Mouse (Mus musculus): Measurements from ENCODE around the gene Ccdc6. TPM values are rescaled to one million over a fixed set of nuclear protein-coding genes. Genes with fewer than 3 reads are reported as not detected.

The Ccdc6 gene
- total and polyA plus RNA-seq, 3 experiments, result 21.1 to 93.8 (median 22.2) TPM

DNA sequence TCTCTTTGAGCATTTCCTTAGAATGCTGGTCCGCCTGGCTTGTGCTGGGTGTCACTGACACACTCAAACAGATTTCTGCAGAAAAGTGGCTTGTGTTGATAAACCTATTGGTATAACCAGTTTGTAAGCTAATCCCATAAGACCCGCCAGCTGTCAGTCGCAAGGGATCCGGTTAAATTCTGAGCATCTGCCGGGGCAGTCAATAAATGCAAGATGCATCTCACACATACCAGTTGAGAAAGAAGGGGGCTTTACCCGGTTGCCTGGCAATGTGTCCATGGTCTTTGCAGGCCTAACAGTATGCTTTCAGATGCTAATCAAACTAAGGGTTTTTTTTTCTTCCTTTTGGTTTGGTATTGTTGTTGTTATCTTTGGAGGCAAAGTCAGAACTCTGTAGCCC, 42.4 kb downstream of the Ccdc6 start:
- TF ChIP-seq GATA2 (IDR thresholded peaks at IDR 0.05; ENCODE audit: borderline replicate concordance, low read depth, low read length), result no peak
- no peak for TF ChIP-seq TAL1 (conservative IDR thresholded peaks at IDR 0.05; ENCODE audit: low read depth, low read length)
- TF ChIP-seq POLR2AphosphoS5 (IDR thresholded peaks at IDR 0.05; ENCODE audit: insufficient replicate concordance, low read depth, low read length), result no peak
- TF ChIP-seq CTCF (IDR thresholded peaks at IDR 0.05; ENCODE audit: low read depth, low read length), result no peak
- TF ChIP-seq GATA1 (IDR thresholded peaks at IDR 0.05; ENCODE audit: borderline replicate concordance, low read length), result no peak
- Histone ChIP-seq H3K4me3 (ENCODE audit: low read depth, low read length) (no peak overlapping the region), H3K4me1 (ENCODE audit: insufficient read depth, low read depth, low read length) (peaks cover 37% of the 10 kb centered on the region), H3K36me3 (replicated peaks) (peaks cover 64% of the 10 kb centered on the region), H3K27me3 (ENCODE audit: insufficient read depth, low read length) (no peaks in the 10 kb centered on the region), H3K9me3 (replicated peaks) (no peaks in the 10 kb centered on the region)
- ATAC-seq (ENCODE audit: extremely low read depth, insufficient number of reproducible peaks, low FRiP score, poor library complexity, severe bottlenecking) (no peak), DNase-seq (ENCODE audit: low spot score) (no peak)

DNA sequence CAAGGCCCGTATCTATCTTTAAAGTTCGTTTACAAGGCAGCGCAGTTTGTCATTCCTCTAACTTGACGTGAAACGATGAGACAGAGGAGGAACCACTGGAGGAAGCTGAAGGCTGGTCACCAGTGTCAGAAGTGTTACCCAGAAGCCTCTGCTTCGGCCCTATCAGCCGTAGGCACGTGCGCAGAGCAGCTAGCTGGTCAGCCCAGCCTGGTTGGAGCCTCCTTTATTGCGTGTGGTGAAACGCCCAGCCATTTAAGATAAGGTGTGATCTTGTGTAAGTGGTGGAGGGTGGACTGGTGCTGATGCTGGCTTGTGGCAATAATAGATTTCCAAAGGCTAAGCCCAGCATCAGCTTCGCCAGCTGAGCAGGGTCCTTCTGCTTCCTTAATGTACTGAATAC, 43.5 kb downstream of the Ccdc6 start:
- Histone ChIP-seq H3K9me3 (replicated peaks) (no peaks in the 10 kb centered on the region), H3K4me1 (ENCODE audit: insufficient read depth, low read depth, low read length) (peaks cover 32% of the 10 kb centered on the region), H3K27me3 (ENCODE audit: insufficient read depth, low read length) (no peaks in the 10 kb centered on the region), H3K36me3 (replicated peaks) (peaks cover 65% of the 10 kb centered on the region), H3K4me3 (ENCODE audit: low read depth, low read length) (no peak overlapping the region)
- TF ChIP-seq POLR2AphosphoS5 (IDR thresholded peaks at IDR 0.05; ENCODE audit: insufficient replicate concordance, low read depth, low read length) (no peak), TAL1 (conservative IDR thresholded peaks at IDR 0.05; ENCODE audit: low read depth, low read length) (no peak), CTCF (IDR thresholded peaks at IDR 0.05; ENCODE audit: low read depth, low read length) (no peak), GATA1 (IDR thresholded peaks at IDR 0.05; ENCODE audit: borderline replicate concordance, low read length) (no peak), GATA2 (IDR thresholded peaks at IDR 0.05; ENCODE audit: borderline replicate concordance, low read depth, low read length) (no peak)
- ATAC-seq (ENCODE audit: extremely low read depth, insufficient number of reproducible peaks, low FRiP score, poor library complexity, severe bottlenecking) (no peak), DNase-seq (ENCODE audit: low spot score) (no peak)

DNA sequence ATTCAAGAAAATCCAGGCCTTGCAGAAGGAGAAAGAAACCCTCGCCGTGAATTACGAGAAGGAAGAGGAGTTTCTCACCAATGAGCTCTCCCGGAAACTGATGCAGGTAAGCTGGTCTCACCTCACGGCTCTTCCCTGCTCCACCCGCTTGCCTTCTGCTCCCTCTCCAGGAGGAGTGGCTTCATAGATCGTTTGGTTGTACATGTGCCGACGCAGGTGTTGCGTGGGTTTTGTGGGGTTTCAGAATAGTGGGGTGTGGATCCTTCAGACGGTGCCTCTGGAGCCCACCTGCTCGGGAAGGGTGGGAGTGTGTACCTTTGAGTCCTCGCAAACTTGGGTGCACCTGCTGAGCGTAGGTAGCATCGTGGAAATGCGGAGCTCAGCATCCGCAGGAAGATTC, 45.7 kb downstream of the Ccdc6 start:
- ATAC-seq (ENCODE audit: extremely low read depth, insufficient number of reproducible peaks, low FRiP score, poor library complexity, severe bottlenecking) (no peak), DNase-seq (ENCODE audit: low spot score) (no peak)
- Histone ChIP-seq H3K9me3 (replicated peaks) (peaks cover 2% of the 10 kb centered on the region; the same call in 1 of the 2 replicates), H3K4me1 (ENCODE audit: insufficient read depth, low read depth, low read length) (peaks cover 28% of the 10 kb centered on the region), H3K27me3 (ENCODE audit: insufficient read depth, low read length) (no peaks in the 10 kb centered on the region), H3K4me3 (ENCODE audit: low read depth, low read length) (no peak overlapping the region), H3K36me3 (replicated peaks) (peaks cover 83% of the 10 kb centered on the region)
- TF ChIP-seq TAL1 (conservative IDR thresholded peaks at IDR 0.05; ENCODE audit: low read depth, low read length) (no peak), CTCF (IDR thresholded peaks at IDR 0.05; ENCODE audit: low read depth, low read length) (no peak), GATA2 (IDR thresholded peaks at IDR 0.05; ENCODE audit: borderline replicate concordance, low read depth, low read length) (no peak), POLR2AphosphoS5 (IDR thresholded peaks at IDR 0.05; ENCODE audit: insufficient replicate concordance, low read depth, low read length) (no peak), GATA1 (IDR thresholded peaks at IDR 0.05; ENCODE audit: borderline replicate concordance, low read length) (no peak)

DNA sequence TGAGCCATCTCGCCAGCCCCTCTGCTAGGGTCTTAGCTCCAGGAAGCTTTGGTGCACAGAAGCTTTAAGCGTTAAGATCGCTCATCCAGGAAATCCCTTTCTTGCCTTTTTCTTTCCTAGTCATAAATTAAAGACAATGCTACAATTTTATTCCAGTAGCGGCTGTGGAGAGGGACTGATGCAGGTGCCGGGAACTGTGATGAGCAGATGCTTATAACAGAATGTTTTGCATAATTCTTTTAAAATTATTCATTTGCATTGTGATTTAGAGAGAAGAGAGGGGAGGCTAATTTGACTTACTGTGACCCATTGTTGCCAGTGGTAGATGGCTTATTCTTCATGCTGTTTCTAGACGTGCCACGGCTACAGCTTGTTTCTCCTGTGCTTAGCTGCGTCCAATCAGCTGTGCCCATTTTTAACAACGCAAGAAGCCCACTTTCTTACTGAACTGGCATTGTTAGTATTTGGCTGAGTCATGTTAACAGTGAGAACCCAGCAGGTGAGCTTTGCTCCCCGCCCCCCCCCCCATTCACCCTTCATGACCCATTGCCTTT, 47.2 kb downstream of the Ccdc6 start:
- peaks cover 15% of the 10 kb centered on the region for H3K4me1 ChIP-seq (ENCODE audit: insufficient read depth, low read depth, low read length)

DNA sequence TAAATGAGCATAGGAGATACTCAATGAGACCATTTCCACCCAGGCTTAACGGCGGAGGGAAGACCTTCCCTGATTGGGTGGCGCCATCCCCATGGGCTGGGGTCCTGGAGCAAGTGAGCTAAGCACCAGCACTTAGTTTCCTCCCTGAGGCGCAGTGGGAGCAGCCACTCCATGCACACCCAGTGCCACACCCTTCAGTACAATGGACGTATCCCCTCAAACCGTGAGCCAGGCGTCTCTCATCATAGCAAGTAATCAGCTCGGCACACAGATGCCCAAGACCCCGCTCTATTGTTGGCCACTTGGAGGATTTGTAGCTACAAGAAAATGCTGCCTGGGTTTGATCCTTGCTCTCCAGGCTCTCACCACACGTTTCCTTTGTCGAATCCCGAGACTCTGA, 49.0 kb downstream of the Ccdc6 start:
- H3K9me3 ChIP-seq (replicated peaks), result peaks cover 2% of the 10 kb centered on the region; the same call in 1 of the 2 replicates
- peaks cover 93% of the 10 kb centered on the region for H3K36me3 ChIP-seq (replicated peaks)
- H3K4me1 ChIP-seq (ENCODE audit: insufficient read depth, low read depth, low read length), result peaks cover 4% of the 10 kb centered on the region
- no peak for DNase-seq (ENCODE audit: low spot score)
- no peak for ATAC-seq (ENCODE audit: extremely low read depth, insufficient number of reproducible peaks, low FRiP score, poor library complexity, severe bottlenecking)
- no peak overlapping the region for H3K4me3 ChIP-seq (ENCODE audit: low read depth, low read length)
- TF ChIP-seq TAL1 (conservative IDR thresholded peaks at IDR 0.05; ENCODE audit: low read depth, low read length) (no peak), POLR2AphosphoS5 (IDR thresholded peaks at IDR 0.05; ENCODE audit: insufficient replicate concordance, low read depth, low read length) (no peak), GATA1 (IDR thresholded peaks at IDR 0.05; ENCODE audit: borderline replicate concordance, low read length) (no peak), CTCF (IDR thresholded peaks at IDR 0.05; ENCODE audit: low read depth, low read length) (no peak), GATA2 (IDR thresholded peaks at IDR 0.05; ENCODE audit: borderline replicate concordance, low read depth, low read length) (no peak)
- H3K27me3 ChIP-seq (ENCODE audit: insufficient read depth, low read length), result no peaks in the 10 kb centered on the region

More for the DNA sequence above, 47.2 kb downstream of the Ccdc6 start:
- no peak overlapping the region for H3K4me3 ChIP-seq (ENCODE audit: low read depth, low read length)
- peaks cover 89% of the 10 kb centered on the region for H3K36me3 ChIP-seq (replicated peaks)
- H3K27me3 ChIP-seq (ENCODE audit: insufficient read depth, low read length), result no peaks in the 10 kb centered on the region
- peaks cover 2% of the 10 kb centered on the region; the same call in 1 of the 2 replicates for H3K9me3 ChIP-seq (replicated peaks)
- DNase-seq (ENCODE audit: low spot score) (no peak), ATAC-seq (ENCODE audit: extremely low read depth, insufficient number of reproducible peaks, low FRiP score, poor library complexity, severe bottlenecking) (no peak)
- TF ChIP-seq TAL1 (conservative IDR thresholded peaks at IDR 0.05; ENCODE audit: low read depth, low read length), result no peak
- no peak for TF ChIP-seq GATA1 (IDR thresholded peaks at IDR 0.05; ENCODE audit: borderline replicate concordance, low read length)
- no peak for TF ChIP-seq GATA2 (IDR thresholded peaks at IDR 0.05; ENCODE audit: borderline replicate concordance, low read depth, low read length)
- no peak for TF ChIP-seq POLR2AphosphoS5 (IDR thresholded peaks at IDR 0.05; ENCODE audit: insufficient replicate concordance, low read depth, low read length)
- no peak for TF ChIP-seq CTCF (IDR thresholded peaks at IDR 0.05; ENCODE audit: low read depth, low read length)

DNA sequence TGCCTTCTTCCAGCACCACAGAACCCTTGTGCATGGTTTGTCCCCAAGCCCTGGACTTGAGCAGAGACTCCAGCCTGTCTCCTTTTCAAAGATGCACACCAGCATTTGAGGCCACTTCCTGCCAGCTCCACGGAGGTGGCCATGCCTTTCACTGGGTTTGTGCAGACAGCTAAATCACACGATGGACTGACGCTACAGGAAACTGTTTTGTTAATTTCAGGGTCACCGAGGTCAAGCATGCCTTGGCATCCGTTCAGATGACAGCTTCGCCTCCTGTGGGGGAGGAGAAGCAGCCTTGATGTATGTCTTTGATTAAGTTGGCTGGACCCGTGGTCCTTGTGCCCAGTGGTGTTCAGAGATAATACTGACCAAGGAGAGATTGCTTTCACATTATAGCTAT, 52.2 kb downstream of the Ccdc6 start:
- ATAC-seq (ENCODE audit: extremely low read depth, insufficient number of reproducible peaks, low FRiP score, poor library complexity, severe bottlenecking) (no peak), DNase-seq (ENCODE audit: low spot score) (no peak)
- H3K9me3 ChIP-seq (replicated peaks), result peaks cover 2% of the 10 kb centered on the region; the same call in 1 of the 2 replicates
- TF ChIP-seq GATA2 (IDR thresholded peaks at IDR 0.05; ENCODE audit: borderline replicate concordance, low read depth, low read length), result no peak
- no peak for TF ChIP-seq TAL1 (conservative IDR thresholded peaks at IDR 0.05; ENCODE audit: low read depth, low read length)
- TF ChIP-seq GATA1 (IDR thresholded peaks at IDR 0.05; ENCODE audit: borderline replicate concordance, low read length), result no peak
- no peak for TF ChIP-seq POLR2AphosphoS5 (IDR thresholded peaks at IDR 0.05; ENCODE audit: insufficient replicate concordance, low read depth, low read length)
- no peak for TF ChIP-seq CTCF (IDR thresholded peaks at IDR 0.05; ENCODE audit: low read depth, low read length)
- no peaks in the 10 kb centered on the region for H3K27me3 ChIP-seq (ENCODE audit: insufficient read depth, low read length)
- H3K36me3 ChIP-seq (replicated peaks), result peaks cover 97% of the 10 kb centered on the region
- no peaks in the 10 kb centered on the region for H3K4me1 ChIP-seq (ENCODE audit: insufficient read depth, low read depth, low read length)
- H3K4me3 ChIP-seq (ENCODE audit: low read depth, low read length), result no peak overlapping the region
